In genomic region chr16:30895021-30895420, GRCm38 (mm10) we compare ENCODE assay signal across 17 mouse cellular contexts.
DNase-seq lines count a peak whose midpoint lies in the region; TF ChIP-seq lines count a peak whose summit lies in the region.
"Had no signal": no experiment of that assay in that cellular context is flagged by ENCODE, and none has a peak within 500 bp of the region (broad histone marks: within the 10 kb centered on the region; RNA-seq: fewer than 3 reads in every experiment).

No protein-coding gene starts in this region.

- H3K79me2 ChIP-seq in heart, adult 2 months (replicated peaks; ENCODE audit: control insufficient read depth, insufficient read depth, low read length) = no peaks in the 10 kb centered on the region

- no peak for TF ChIP-seq CTCF in heart, adult 2 months (IDR thresholded peaks at IDR 0.05)

- TF ChIP-seq EP300 in heart, adult 2 months (IDR thresholded peaks at IDR 0.05; ENCODE audit: insufficient read depth, low read depth, low read length) = no peak

- no peak overlapping the region for H3K9ac ChIP-seq in heart, adult 2 months (ENCODE audit: low read depth, low read length)

- H3K9me3 ChIP-seq in heart, embryonic 10.5 days = 0 out of 2 replicates have a peak, but pooled peaks cover 2% of the 10 kb centered on the region
- H3K9me3 ChIP-seq: G1E had no signal

- peak; percentile 68 for DNase-seq in heart, adult 11 months
- no peak for DNase-seq in heart, adult 8-10 months (ENCODE audit: low spot score)
- peak; percentile 68 for DNase-seq in heart, embryonic 10.5 days (ENCODE audit: low spot score)
- no peak for DNase-seq in heart, adult 2 months
- DNase-seq: adrenal gland, adult 2 months; adrenal gland, adult 8-10 months; adrenal gland, postnatal 10 days; adrenal gland, postnatal 14 days; adrenal gland, postnatal 25 days; adrenal gland, postnatal 36 days; B cell, adult 2 months; cerebellum, adult 11 months; cerebellum, adult 11-12 months; cerebellum, adult 18-20 months had no signal

- no peaks in the 10 kb centered on the region for H3K36me3 ChIP-seq in heart, embryonic 10.5 days
- no peaks in the 10 kb centered on the region for H3K36me3 ChIP-seq in heart, adult 2 months (ENCODE audit: control insufficient read depth, insufficient read depth, low read length)
- H3K36me3 ChIP-seq: G1E had no signal

- H3K4me3 ChIP-seq in heart, embryonic 10.5 days = no peak overlapping the region
- H3K4me3 ChIP-seq in heart, adult 2 months = no peak overlapping the region

- TF ChIP-seq POLR2A in heart, adult 2 months (IDR thresholded peaks at IDR 0.05; ENCODE audit: insufficient read depth, low read depth, low read length) = no peak

- intact Hi-C loops in heart, adult 2 months (cut with DNase I) = no loop called here

- H3K4me1 ChIP-seq in heart, embryonic 10.5 days = no peaks in the 10 kb centered on the region; the same call in 1 of the 2 replicates
- H3K4me1 ChIP-seq in heart, adult 2 months (ENCODE audit: control insufficient read depth, insufficient read depth, low read length) = no peaks in the 10 kb centered on the region

- no peaks in the 10 kb centered on the region for H3K27me3 ChIP-seq in heart, embryonic 10.5 days (ENCODE audit: insufficient read depth, poor library complexity, severe bottlenecking)
- H3K27me3 ChIP-seq in heart, adult 2 months (ENCODE audit: control insufficient read depth, insufficient read depth, low read length) = no peaks in the 10 kb centered on the region
- H3K27me3 ChIP-seq: CH12.LX, Patski had no signal

- H3K27ac ChIP-seq in heart, embryonic 10.5 days = no peak overlapping the region
- H3K27ac ChIP-seq in heart, adult 2 months = no peak overlapping the region

- WGBS in heart, embryonic 10.5 days = 70% methylated on average over 4 of the region's 4 CpGs
- WGBS in heart, adult 2 months = 77% methylated on average over 4 of the region's 4 CpGs

Comparison
In these comparisons a context has a peak if more than half of its experiments do, and no peak if none do; other contexts are left out.
1. DNase-seq: peak in heart, adult 11 months (single experiment) and heart, embryonic 10.5 days (single experiment); none in heart, adult 8-10 months (single experiment) and heart, adult 2 months (0 of 2).